Mouse (Mus musculus): ENCODE measurements around the gene Olfr318. TPM values are rescaled to one million over a fixed set of nuclear protein-coding genes. Genes with fewer than 3 reads are reported as not detected.

Gene Olfr318
- polyA plus RNA-seq (2012; rRNA removed): not detected in 2 replicates

DNA sequence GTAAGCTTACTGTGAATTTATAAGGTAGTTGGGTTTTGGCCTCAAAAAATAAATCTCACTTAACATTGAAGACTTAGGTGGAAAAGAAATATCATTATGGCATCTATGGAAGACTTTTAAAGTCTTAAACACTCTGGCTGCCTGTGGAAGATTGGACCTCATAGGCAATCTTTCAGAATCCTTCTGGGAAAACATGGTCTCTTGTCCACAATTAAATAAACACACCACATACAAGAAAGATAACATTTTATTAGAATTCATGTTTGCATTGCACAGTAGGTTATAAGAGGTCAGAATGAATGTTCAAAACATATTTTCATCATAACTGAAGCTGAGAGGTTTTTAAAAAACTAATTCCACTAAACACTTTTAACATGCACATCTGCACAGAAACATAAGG is at the start of gene Olfr318:
Gene Olfr318 (minus strand): TSS at position 101 of the 400 bp plus-strand sequence.

DNA sequence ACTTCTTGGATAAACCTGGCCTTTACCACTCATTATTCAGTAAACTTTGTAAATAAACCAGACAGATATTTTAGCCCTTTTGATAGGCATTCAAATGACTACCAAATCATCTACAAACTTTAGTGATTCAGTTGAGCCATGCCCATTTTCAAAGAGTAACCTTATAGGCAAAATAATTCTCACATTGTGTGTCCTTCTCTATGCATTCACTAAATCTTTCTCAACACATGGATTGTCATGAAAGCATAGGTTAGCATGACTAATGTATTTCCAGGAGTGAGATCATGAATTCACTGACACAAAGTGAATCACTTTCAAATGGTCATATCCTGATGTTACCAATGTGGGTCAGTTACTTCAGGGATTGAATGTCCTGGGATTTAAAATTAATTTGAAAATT is 49.1 kb upstream of the Olfr318 start, which contains the start of gene Olfr315:
Gene Olfr315 (plus strand): TSS at position 301 of the 400 bp plus-strand sequence.

DNA sequence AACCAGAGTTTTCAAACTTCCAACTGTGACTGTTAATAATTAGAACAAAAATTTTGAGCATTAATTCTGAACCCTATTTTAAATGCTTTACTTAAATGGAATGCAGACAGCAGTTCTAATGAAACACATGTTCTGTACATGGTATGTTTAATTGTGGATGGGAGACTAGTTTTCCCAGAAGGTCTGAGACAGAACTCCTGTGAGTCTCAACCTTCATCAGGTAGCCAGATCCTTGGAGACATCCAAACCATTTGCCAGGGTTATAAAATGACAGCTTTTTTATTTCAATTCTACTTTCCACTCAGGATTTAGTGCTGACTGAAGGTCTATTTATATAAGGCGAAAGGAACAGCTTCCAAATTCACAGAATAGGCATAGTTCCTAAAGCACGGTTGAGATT is 28.6 kb upstream of the Olfr318 start, which contains the start of gene Olfr316:
Gene Olfr316 (plus strand): TSS at position 301 of the 400 bp plus-strand sequence.

DNA sequence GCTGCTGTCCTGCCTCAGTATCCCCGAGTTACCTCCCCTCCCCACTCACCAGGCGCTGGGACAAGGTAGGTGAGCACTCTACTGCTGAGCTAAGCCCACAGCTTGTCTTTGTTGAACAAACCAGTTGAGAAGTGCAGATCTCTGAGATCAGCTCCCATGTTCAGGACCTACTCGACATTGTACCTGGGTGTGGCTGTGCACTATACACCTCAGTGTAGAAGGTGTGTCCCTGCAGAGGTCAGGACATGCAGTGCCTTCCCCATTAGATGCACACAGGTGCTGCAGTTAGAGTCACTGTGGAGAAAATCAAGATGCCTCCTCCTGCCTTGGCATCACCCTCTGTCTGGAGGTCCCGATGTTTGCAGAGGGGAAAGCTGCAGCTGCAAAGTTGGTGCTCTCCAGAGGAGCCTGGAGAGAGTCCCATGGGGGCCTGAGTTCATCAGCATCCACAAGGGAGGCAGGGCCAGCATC is 15.0 kb upstream of the Olfr318 start, which contains the start of gene Olfr317:
Gene Olfr317 (minus strand): TSS at position 421 of the 471 bp plus-strand sequence.

DNA sequence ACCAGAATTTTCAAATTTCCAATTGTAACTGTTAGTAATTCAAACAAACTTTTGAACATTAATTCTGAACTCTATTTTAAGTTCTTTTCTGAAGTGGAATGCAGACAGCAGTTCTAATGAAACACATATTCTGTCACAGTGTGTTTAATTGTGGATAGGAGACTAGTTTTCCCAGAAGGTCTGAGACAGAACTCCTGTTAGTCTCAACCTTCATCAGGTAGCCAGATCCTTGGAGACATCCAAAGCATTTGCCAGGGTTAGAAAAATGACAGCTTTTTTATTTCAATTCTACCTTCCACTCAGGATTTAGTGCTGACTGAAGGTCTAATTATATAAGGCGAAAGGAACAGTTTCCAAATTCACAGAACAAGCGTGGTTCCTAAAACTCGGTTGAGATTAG is 25.0 kb downstream of the Olfr318 start, which contains the start of gene Olfr319:
Gene Olfr319 (plus strand): TSS at position 301 of the 400 bp plus-strand sequence.

DNA sequence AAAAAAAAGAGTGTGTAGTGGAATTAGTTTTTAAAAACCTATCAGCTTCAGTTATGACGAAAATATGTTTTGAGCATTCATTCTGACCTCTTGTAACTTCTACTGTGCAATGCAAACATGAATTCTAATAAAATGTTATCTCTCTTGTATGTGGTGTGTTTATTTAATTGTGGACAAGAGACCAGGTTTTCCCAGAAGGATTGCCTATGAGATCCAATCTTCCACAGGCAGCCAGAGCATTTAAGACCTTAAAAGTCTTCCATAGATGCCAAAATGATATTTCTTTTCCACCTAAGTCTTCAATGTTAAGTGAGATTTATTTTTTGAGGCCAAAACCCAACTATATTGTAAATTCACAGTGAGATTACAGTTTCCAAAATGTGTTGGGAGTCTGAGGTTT is 43.0 kb downstream of the Olfr318 start, which contains the start of gene Olfr320:
Gene Olfr320 (plus strand): TSS at position 301 of the 400 bp plus-strand sequence.

Other genes with a start within 250 kb of the Olfr318 start
- gene Olfr332, start 231.5 kb downstream of the Olfr318 start, polyA plus RNA-seq (2012; rRNA removed): not detected in 2 replicates
- not detected in 2 replicates for gene Olfr331, start 221.4 kb downstream of the Olfr318 start, polyA plus RNA-seq (2012; rRNA removed)
- not detected in 2 replicates for gene Olfr330, start 189.2 kb downstream of the Olfr318 start, polyA plus RNA-seq (2012; rRNA removed)
- gene Olfr329-ps, start 177.6 kb downstream of the Olfr318 start, polyA plus RNA-seq (2012; rRNA removed): not detected in 2 replicates
- gene Olfr328, start 168.4 kb downstream of the Olfr318 start, polyA plus RNA-seq (2012; rRNA removed): not detected in 2 replicates
- gene Olfr224, start 153.5 kb downstream of the Olfr318 start, polyA plus RNA-seq (2012; rRNA removed): not detected in 2 replicates
- gene Olfr325, start 146.3 kb downstream of the Olfr318 start, polyA plus RNA-seq (2012; rRNA removed): not detected in 2 replicates
- gene Olfr324, start 128.9 kb downstream of the Olfr318 start, polyA plus RNA-seq (2012; rRNA removed): not detected in 2 replicates
- not detected in 2 replicates for gene 2210407C18Rik, start 107.9 kb downstream of the Olfr318 start, polyA plus RNA-seq (2012; rRNA removed)
- not detected in 2 replicates for gene Olfr323, start 93.5 kb downstream of the Olfr318 start, polyA plus RNA-seq (2012; rRNA removed)
- 8.3 and 10.1 TPM in 2 replicates for gene Trim58, start 83.5 kb downstream of the Olfr318 start, polyA plus RNA-seq (2012; rRNA removed)
- gene Olfr322, start 65.2 kb downstream of the Olfr318 start, polyA plus RNA-seq (2012; rRNA removed): 0.03 TPM in 2 replicates
- gene Olfr320, start 42.9 kb downstream of the Olfr318 start, polyA plus RNA-seq (2012; rRNA removed): not detected in 2 replicates
- not detected in 2 replicates for gene Olfr319, start 24.9 kb downstream of the Olfr318 start, polyA plus RNA-seq (2012; rRNA removed)
- not detected in 2 replicates for gene Olfr317, start 15.2 kb upstream of the Olfr318 start, polyA plus RNA-seq (2012; rRNA removed)
- gene Olfr316, start 28.7 kb upstream of the Olfr318 start, polyA plus RNA-seq (2012; rRNA removed): not detected in 2 replicates
- not detected in 2 replicates for gene Olfr315, start 49.2 kb upstream of the Olfr318 start, polyA plus RNA-seq (2012; rRNA removed)
- gene Olfr314, start 58.9 kb upstream of the Olfr318 start, polyA plus RNA-seq (2012; rRNA removed): not detected in 2 replicates
- 0.07 TPM in 1 of 2 replicates, not detected in the other for gene Fam183b, start 77.9 kb upstream of the Olfr318 start, polyA plus RNA-seq (2012; rRNA removed)
- gene Olfr313, start 91.0 kb upstream of the Olfr318 start, polyA plus RNA-seq (2012; rRNA removed): not detected in 2 replicates
- not detected in 2 replicates for gene Olfr312, start 105.2 kb upstream of the Olfr318 start, polyA plus RNA-seq (2012; rRNA removed)
- gene Olfr311, start 115.2 kb upstream of the Olfr318 start, polyA plus RNA-seq (2012; rRNA removed): not detected in 2 replicates
- 2.5 and 2.6 TPM in 2 replicates for gene Gm12258, start 123.1 kb upstream of the Olfr318 start, polyA plus RNA-seq (2012; rRNA removed)
- 1.6 and 1.8 TPM in 2 replicates for gene 2810021J22Rik, start 143.2 kb upstream of the Olfr318 start, polyA plus RNA-seq (2012; rRNA removed)
- 4.9 and 5.1 TPM in 2 replicates for gene Zfp39, start 180.2 kb upstream of the Olfr318 start, polyA plus RNA-seq (2012; rRNA removed)
- 17.3 and 19.1 TPM in 2 replicates for gene Btnl10, start 193.9 kb upstream of the Olfr318 start, polyA plus RNA-seq (2012; rRNA removed)
- gene Rnf187, start 214.9 kb upstream of the Olfr318 start, polyA plus RNA-seq (2012; rRNA removed): 67.3 and 77.9 TPM in 2 replicates
- gene Hist3h2ba, start 224.9 kb upstream of the Olfr318 start, polyA plus RNA-seq (2012; rRNA removed): 13.3 and 15.4 TPM in 2 replicates
- gene Hist3h2a, start 230.7 kb upstream of the Olfr318 start, polyA plus RNA-seq (2012; rRNA removed): 9.3 and 10.1 TPM in 2 replicates
- gene Trim17, start 230.7 kb upstream of the Olfr318 start, polyA plus RNA-seq (2012; rRNA removed): 0.05 and 0.09 TPM in 2 replicates

Data from liver, embryonic 14 days (tissue).